Mouse (Mus musculus) kidney, adult 8-10 months (tissue): ENCODE data around the gene Kif16b.
A peak's percentile ranks its signal among the peaks of the same experiment; 100 is the strongest.

Experiments
- DNase-seq, 2 experiments: peaks; one replicate each; pipeline ENCODE4 v3.0.0; 2022

Gene Kif16b

GRCm38 (mm10) chr2:142732370-142732769 lies 169.0 kb downstream of the Kif16b start:
- DNase-seq: no peak

- peak; percentile 3 to 6 for DNase-seq
Observed at GRCm38 (mm10) chr2:142731778-142732092, 169.6 kb downstream of the Kif16b start.

GRCm38 (mm10) chr2:142731016-142731777 lies 170.1 kb downstream of the Kif16b start:
- no peak for DNase-seq

- no peak for DNase-seq
Observed at GRCm38 (mm10) chr2:142724215-142725001, 176.9 kb downstream of the Kif16b start.

- DNase-seq: no peak
Observed at GRCm38 (mm10) chr2:142720174-142720573, 181.2 kb downstream of the Kif16b start.

- DNase-seq: no peak
Observed at GRCm38 (mm10) chr2:142718998-142719397, 182.3 kb downstream of the Kif16b start.

- DNase-seq: no peak
Observed at GRCm38 (mm10) chr2:142717591-142717990, 183.7 kb downstream of the Kif16b start.

- no peak for DNase-seq
Observed at GRCm38 (mm10) chr2:142715912-142716260, 185.4 kb downstream of the Kif16b start.

GRCm38 (mm10) chr2:142715186-142715911 lies 186.0 kb downstream of the Kif16b start:
- DNase-seq: no peak

GRCm38 (mm10) chr2:142712727-142713126 lies 188.6 kb downstream of the Kif16b start:
- no peak for DNase-seq

GRCm38 (mm10) chr2:142709326-142709725 lies 192.0 kb downstream of the Kif16b start:
- DNase-seq: no peak

GRCm38 (mm10) chr2:142700689-142701088 lies 200.6 kb downstream of the Kif16b start:
- DNase-seq: no peak

GRCm38 (mm10) chr2:142698650-142699049 lies 202.7 kb downstream of the Kif16b start:
- peak; percentile 16 to 20 for DNase-seq

GRCm38 (mm10) chr2:142694936-142695331 lies 206.4 kb downstream of the Kif16b start:
- no peak for DNase-seq

- no peak for DNase-seq
Observed at GRCm38 (mm10) chr2:142694019-142694935, 207.1 kb downstream of the Kif16b start.

- no peak for DNase-seq
Observed at GRCm38 (mm10) chr2:142693461-142693860, 207.9 kb downstream of the Kif16b start.

- DNase-seq: no peak
Observed at GRCm38 (mm10) chr2:142689496-142689895, 211.8 kb downstream of the Kif16b start.

GRCm38 (mm10) chr2:142687936-142688514 lies 213.3 kb downstream of the Kif16b start:
- no peak for DNase-seq

GRCm38 (mm10) chr2:142682965-142683709 lies 218.2 kb downstream of the Kif16b start:
- DNase-seq: no peak

GRCm38 (mm10) chr2:142668426-142668825 lies 232.9 kb downstream of the Kif16b start:
- DNase-seq: no peak

- no peak for DNase-seq
Observed at GRCm38 (mm10) chr2:142651591-142651990, 249.7 kb downstream of the Kif16b start.
